Comparison of ENCODE assay signal across 8 mouse cellular contexts in genomic region chr3:79841475-79841874, GRCm38 (mm10). TPM values are rescaled to one million over a fixed set of nuclear protein-coding genes. Genes with fewer than 3 reads are reported as not detected.
DNase-seq lines count a peak whose midpoint lies in the region; ATAC-seq and TF ChIP-seq lines count a peak whose summit lies in the region.

No protein-coding gene starts in this region.

- peaks cover 5% of the 10 kb centered on the region for H3K4me1 ChIP-seq in heart, postnatal 0 days (ENCODE audit: control insufficient read depth, insufficient read depth)
- H3K4me1 ChIP-seq in hindbrain, embryonic 15.5 days (replicated peaks): peaks cover 7% of the 10 kb centered on the region
- H3K4me1 ChIP-seq in midbrain, embryonic 14.5 days (ENCODE audit: control insufficient read depth, insufficient read depth, low read length): no peaks in the 10 kb centered on the region

- H3K36me3 ChIP-seq in heart, postnatal 0 days (replicated peaks; ENCODE audit: control insufficient read depth, insufficient read depth, low read length): peaks cover 7% of the 10 kb centered on the region
- H3K36me3 ChIP-seq in hindbrain, embryonic 15.5 days: no peaks in the 10 kb centered on the region
- H3K36me3 ChIP-seq in midbrain, embryonic 14.5 days (ENCODE audit: control insufficient read depth, insufficient read depth, low read length): no peaks in the 10 kb centered on the region

- no peak for TF ChIP-seq CTCF in heart, postnatal 0 days (IDR thresholded peaks at IDR 0.05; ENCODE audit: low read depth)
- TF ChIP-seq CTCF in brain, embryonic 14.5 days (IDR thresholded peaks at IDR 0.05; ENCODE audit: borderline replicate concordance, extremely low read depth, insufficient read depth, insufficient read length): no peak

- DNase-seq in heart, postnatal 0 days (ENCODE audit: low spot score): no peak
- DNase-seq in heart, adult 8-10 months (ENCODE audit: low spot score): no peak
- peak; percentile 87 for DNase-seq in brain, embryonic 14.5 days (ENCODE audit: low read depth)
- DNase-seq in midbrain, embryonic 14.5 days: no peak
- DNase-seq in frontal cortex, postnatal 14 days (ENCODE audit: low spot score in 2 of 2): no peak
- no peak for DNase-seq in thymus, postnatal 36 days

- no peaks in the 10 kb centered on the region for H3K27me3 ChIP-seq in heart, postnatal 0 days (ENCODE audit: control insufficient read depth, insufficient read depth, low read length)
- no peaks in the 10 kb centered on the region for H3K27me3 ChIP-seq in hindbrain, embryonic 15.5 days
- no peaks in the 10 kb centered on the region for H3K27me3 ChIP-seq in midbrain, embryonic 14.5 days (ENCODE audit: control insufficient read depth, insufficient read depth, low read length)

- peak overlapping the region; percentile 82 for H3K4me2 ChIP-seq in heart, postnatal 0 days (ENCODE audit: low read depth, low read length)
- H3K4me2 ChIP-seq in hindbrain, embryonic 15.5 days: peak overlapping the region; percentile 94
- peak overlapping the region; percentile 89 for H3K4me2 ChIP-seq in midbrain, embryonic 14.5 days (ENCODE audit: low read length)

- peak overlapping the region; percentile 60 for H3K4me3 ChIP-seq in heart, postnatal 0 days (ENCODE audit: low read depth, low read length)
- peak overlapping the region; percentile 50 for H3K4me3 ChIP-seq in hindbrain, embryonic 15.5 days
- H3K4me3 ChIP-seq in midbrain, embryonic 14.5 days (replicated peaks; ENCODE audit: low read depth, low read length): no peak overlapping the region

- TF ChIP-seq EP300 in heart, postnatal 0 days (IDR thresholded peaks at IDR 0.05; ENCODE audit: low read depth): no peak

- no peak overlapping the region for H3K27ac ChIP-seq in heart, postnatal 0 days (ENCODE audit: low read depth)
- no peak overlapping the region for H3K27ac ChIP-seq in hindbrain, embryonic 15.5 days (replicated peaks)
- H3K27ac ChIP-seq in midbrain, embryonic 14.5 days (replicated peaks; ENCODE audit: low read depth, low read length): no peak overlapping the region

- 55% methylated on average over 6 of the region's 6 CpGs for WGBS in heart, postnatal 0 days
- 52% methylated on average over 6 of the region's 6 CpGs for WGBS in hindbrain, embryonic 15.5 days
- 79% methylated on average over 6 of the region's 6 CpGs for WGBS in midbrain, embryonic 14.5 days

- TF ChIP-seq POLR2A in brain, embryonic 14.5 days (IDR thresholded peaks at IDR 0.05; ENCODE audit: borderline replicate concordance, extremely low read depth, insufficient read depth, insufficient read length, poor library complexity, severe bottlenecking): no peak

- ATAC-seq in heart, postnatal 0 days (ENCODE audit: insufficient read depth, low read depth): no peak
- no peak for ATAC-seq in hindbrain, embryonic 15.5 days (ENCODE audit: low FRiP score, low read depth)
- ATAC-seq in midbrain, embryonic 14.5 days (ENCODE audit: low FRiP score, low TSS enrichment): no peak
- no peak for ATAC-seq in monocyte, adult 5-6 weeks (replicated peaks; ENCODE audit: insufficient number of reproducible peaks, low FRiP score, low TSS enrichment, poor library complexity, severe bottlenecking)

- no peaks in the 10 kb centered on the region for H3K9me3 ChIP-seq in heart, postnatal 0 days (replicated peaks; ENCODE audit: control insufficient read depth, low read length)
- no peaks in the 10 kb centered on the region for H3K9me3 ChIP-seq in hindbrain, embryonic 15.5 days
- H3K9me3 ChIP-seq in midbrain, embryonic 14.5 days (ENCODE audit: control insufficient read depth, low read length): no peaks in the 10 kb centered on the region

- H3K9ac ChIP-seq in heart, postnatal 0 days (replicated peaks; ENCODE audit: low read depth, low read length): no peak overlapping the region
- H3K9ac ChIP-seq in hindbrain, embryonic 15.5 days: no peak overlapping the region
- H3K9ac ChIP-seq in midbrain, embryonic 14.5 days (replicated peaks; ENCODE audit: low read length): no peak overlapping the region

RNA-seq across cellular contexts. Expression of gene Tmem144, which starts 11.1 kb away (rescaled TPM):
- total RNA-seq in heart, postnatal 0 days (2014; rRNA removed; ENCODE audit: low replicate concordance): 7.9 and 15.1 TPM in 2 replicates
- 11.3 and 12.2 TPM in 2 replicates for polyA plus RNA-seq in heart, postnatal 0 days (2015; fragmentation: Nextera tagmentation; extraction: Ambion mirVana)
- total RNA-seq in heart, adult 8-10 months (2022): 10 to 100 TPM; 14.9 to 20.3 (median 16.1) TPM
- 0.44 and 0.60 TPM in 2 replicates for polyA plus RNA-seq in brain, embryonic 14.5 days (2012; rRNA removed)
- polyA plus RNA-seq in hindbrain, embryonic 15.5 days (2015; fragmentation: Nextera tagmentation; extraction: Ambion mirVana): 1.2 and 1.5 TPM in 2 replicates
- 0.39 and 0.97 TPM in 2 replicates for polyA plus RNA-seq in midbrain, embryonic 14.5 days (2014; fragmentation: Nextera tagmentation; extraction: Ambion mirVana)
- 0.29 TPM in 1 of 3 replicates, not detected in the others for total RNA-seq in monocyte, adult 5-6 weeks (2017)

RNA-seq across cellular contexts. Expression of gene Fam198b, which starts 42.9 kb away (rescaled TPM):
- 110 and 114 TPM in 2 replicates for total RNA-seq in heart, postnatal 0 days (2014; rRNA removed; ENCODE audit: low replicate concordance)
- polyA plus RNA-seq in heart, postnatal 0 days (2015; fragmentation: Nextera tagmentation; extraction: Ambion mirVana): 45.7 and 51.9 TPM in 2 replicates
- total RNA-seq in heart, adult 8-10 months (2022): 10 to 100 TPM in 3 of 4 experiments, 1 to 10 TPM in 1; 10.0 to 15.6 (median 15.2) TPM
- 1.3 and 2.6 TPM in 2 replicates for polyA plus RNA-seq in brain, embryonic 14.5 days (2012; rRNA removed)
- polyA plus RNA-seq in hindbrain, embryonic 15.5 days (2015; fragmentation: Nextera tagmentation; extraction: Ambion mirVana): 2.6 and 3.3 TPM in 2 replicates
- 0.72 and 0.77 TPM in 2 replicates for polyA plus RNA-seq in midbrain, embryonic 14.5 days (2014; fragmentation: Nextera tagmentation; extraction: Ambion mirVana)
- not detected in 3 replicates for total RNA-seq in monocyte, adult 5-6 weeks (2017)

Comparison
In these comparisons a context has a peak if more than half of its experiments do, and no peak if none do; other contexts are left out.
1. RNA of gene Fam198b, which starts 42.9 kb away (polyA plus RNA-seq): 45.7 to 51.9 TPM in heart, postnatal 0 days; 2.6 to 3.3 TPM in hindbrain, embryonic 15.5 days, 1.3 to 2.6 TPM in brain, embryonic 14.5 days and 0.72 to 0.77 TPM in midbrain, embryonic 14.5 days; every median in the first group is over 10 times any median in the second.
2. Peak in every context shown above with its lines, with median percentiles within 50 percentile points of each other: H3K4me2 ChIP-seq.